Mouse (Mus musculus): ENCODE results near the gene Syf2. TPM values are rescaled to one million over a fixed set of nuclear protein-coding genes. Genes with fewer than 3 reads are reported as not detected.

The Syf2 gene
- total and polyA plus RNA-seq, 2 experiments from 2014 or later, result 45.3 to 69.4 TPM

DNA sequence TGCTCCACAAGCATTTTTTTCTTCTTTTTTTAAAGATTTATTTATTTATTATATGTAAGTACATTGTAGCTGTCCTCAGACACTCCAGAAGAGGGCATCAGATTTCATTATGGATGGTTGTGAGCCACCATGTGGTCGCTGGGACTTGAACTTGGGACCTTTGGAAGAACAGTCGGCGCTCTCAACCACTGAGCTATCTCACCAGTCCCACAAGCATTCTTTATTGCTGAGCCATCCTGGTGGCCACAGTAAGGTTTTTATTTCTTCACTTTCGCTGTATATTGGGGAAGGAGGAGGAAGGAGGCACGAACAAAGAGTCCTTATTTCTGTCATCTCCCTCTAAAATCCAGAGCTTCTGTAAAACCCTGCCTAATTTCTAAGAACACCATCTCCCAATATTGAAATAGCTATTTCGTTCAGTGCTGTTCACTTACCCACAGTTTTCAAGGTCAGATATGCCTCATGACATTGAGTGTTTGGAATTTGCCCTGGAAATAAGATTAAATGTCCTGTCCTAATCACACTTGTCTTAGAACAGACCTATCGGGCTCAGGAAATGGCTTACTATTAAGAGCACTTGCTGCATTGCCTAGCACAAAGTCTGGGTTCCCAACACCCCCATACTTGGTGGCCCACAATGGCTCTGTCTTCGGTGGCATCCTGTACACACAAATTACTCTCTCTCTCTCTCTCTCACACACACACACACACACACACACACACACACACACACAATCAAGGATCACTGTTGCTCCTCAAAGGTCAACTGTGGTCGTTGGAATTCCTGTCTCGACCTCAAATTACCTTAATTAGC, 8.4 kb upstream of the Syf2 start:
- Histone ChIP-seq H3K27me3 (ENCODE audit: insufficient read depth, low read length) (no peaks in the 10 kb centered on the region), H3K27ac (ENCODE audit: low read depth, low read length) (peak overlapping the region; percentile 97), H3K9ac (replicated peaks; ENCODE audit: low read length, poor library complexity, severe bottlenecking) (peak overlapping the region; percentile 61), H3K4me1 (ENCODE audit: insufficient read depth, low read length) (peaks cover 3% of the 10 kb centered on the region; the same call in 1 of the 2 replicates), H3K4me3 (ENCODE audit: low read depth, low read length) (peak overlapping the region; percentile 99), H3K4me2 (ENCODE audit: low read depth, low read length, poor library complexity, severe bottlenecking) (peak overlapping the region; percentile 83), H3K36me3 (ENCODE audit: insufficient read depth, low read length) (peaks cover 10% of the 10 kb centered on the region), H3K9me3 (ENCODE audit: low read length) (no peaks in the 10 kb centered on the region)
- WGBS, result 60% methylated on average over 10 of the region's 10 CpGs
- DNase-seq (ENCODE audit: low spot score) (no peak), ATAC-seq (ENCODE audit: low FRiP score) (no peak)
- TF ChIP-seq CTCF (IDR thresholded peaks at IDR 0.05), result no peak

DNA sequence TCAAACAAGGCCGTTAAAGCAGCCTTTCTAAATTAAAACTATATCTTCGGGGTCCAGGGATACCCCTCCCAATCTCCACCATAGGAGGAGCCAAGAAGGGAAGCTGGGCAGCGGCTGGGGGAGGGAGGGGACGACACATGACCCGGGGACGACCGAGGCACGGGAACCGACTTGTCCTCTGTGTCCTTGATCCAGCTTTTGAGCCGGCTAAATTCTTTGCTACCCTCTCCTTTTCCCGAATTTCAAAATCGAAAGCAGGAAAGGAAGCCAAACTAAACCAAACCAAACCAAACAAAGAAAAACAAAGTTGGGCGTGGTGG, 7.8 kb upstream of the Syf2 start:
- WGBS, result under 1% methylated on average over 13 of the region's 13 CpGs
- Histone ChIP-seq H3K36me3 (ENCODE audit: insufficient read depth, low read length) (peaks cover 15% of the 10 kb centered on the region), H3K27me3 (ENCODE audit: insufficient read depth, low read length) (no peaks in the 10 kb centered on the region), H3K4me2 (ENCODE audit: low read depth, low read length, poor library complexity, severe bottlenecking) (peak overlapping the region; percentile 83), H3K27ac (ENCODE audit: low read depth, low read length) (peak overlapping the region; percentile 97), H3K9ac (replicated peaks; ENCODE audit: low read length, poor library complexity, severe bottlenecking) (peak overlapping the region; percentile 61), H3K9me3 (ENCODE audit: low read length) (no peaks in the 10 kb centered on the region), H3K4me1 (ENCODE audit: insufficient read depth, low read length) (peaks cover 3% of the 10 kb centered on the region; the same call in 1 of the 2 replicates), H3K4me3 (ENCODE audit: low read depth, low read length) (peak overlapping the region; percentile 99)
- no peak; the same call in 1 of the 2 replicates for TF ChIP-seq CTCF (IDR thresholded peaks at IDR 0.05)
- ATAC-seq (ENCODE audit: low FRiP score) (peak; percentile 66; the same call in 1 of the 2 replicates), DNase-seq (ENCODE audit: low spot score) (peak; percentile 61)

DNA sequence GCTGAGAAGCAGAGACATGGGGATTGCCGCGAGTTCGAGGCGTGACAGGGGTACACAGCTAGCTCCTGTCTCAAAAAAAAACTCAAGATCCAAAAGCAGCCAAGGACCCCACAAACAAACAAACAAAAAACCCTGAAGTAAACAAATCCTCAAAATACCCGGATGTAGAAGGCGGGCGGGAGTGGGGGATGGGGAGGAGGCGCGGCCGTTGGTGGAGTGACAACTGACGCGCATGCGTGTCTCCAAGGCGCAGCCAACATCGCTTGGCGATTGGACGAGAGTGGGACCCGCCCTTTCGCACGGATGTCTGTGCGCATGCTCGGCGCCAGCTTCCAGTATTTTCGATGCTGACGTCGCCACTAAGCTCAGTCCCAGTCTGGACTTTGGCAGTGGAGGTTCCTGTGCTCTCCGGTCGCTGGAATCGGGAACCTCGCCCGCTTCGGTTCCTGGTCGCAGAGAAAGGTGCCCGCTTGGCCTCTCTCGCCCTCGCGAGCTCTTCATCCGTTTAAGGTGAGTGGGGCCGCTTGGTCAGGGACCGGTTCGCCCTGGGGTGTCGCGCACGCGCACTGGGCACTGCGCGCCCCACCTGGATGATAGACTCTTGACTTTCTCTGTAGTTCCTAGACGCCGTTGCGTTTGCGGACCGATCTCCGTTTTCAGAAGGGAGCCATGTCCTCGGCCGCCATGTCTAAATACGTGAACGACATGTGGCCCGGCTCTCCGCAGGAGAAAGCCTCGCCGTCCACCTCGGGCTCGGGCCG, 7.3 kb upstream of the Syf2 start, which contains the start of gene Rsrp1:
Gene Rsrp1, plus strand, starts transcription at position 335 of the 761 bp plus-strand sequence.
- peak; percentile 100 for DNase-seq (ENCODE audit: low spot score)
- Histone ChIP-seq H3K4me1 (ENCODE audit: insufficient read depth, low read length) (peaks cover 3% of the 10 kb centered on the region; the same call in 1 of the 2 replicates), H3K9ac (replicated peaks; ENCODE audit: low read length, poor library complexity, severe bottlenecking) (peak within 1 kb of the TSS; percentile 95), H3K27ac (ENCODE audit: low read depth, low read length) (peak within 1 kb of the TSS; percentile 97), H3K4me2 (ENCODE audit: low read depth, low read length, poor library complexity, severe bottlenecking) (peak within 1 kb of the TSS; percentile 83), H3K9me3 (ENCODE audit: low read length) (no peaks in the 10 kb centered on the region), H3K27me3 (ENCODE audit: insufficient read depth, low read length) (no peaks in the 10 kb centered on the region), H3K36me3 (ENCODE audit: insufficient read depth, low read length) (peaks cover 21% of the 10 kb centered on the region), H3K4me3 (ENCODE audit: low read depth, low read length) (peak within 1 kb of the TSS; percentile 99)
- peak; percentile 93 for ATAC-seq (ENCODE audit: low FRiP score)
- 1% methylated on average over 64 of the region's 64 CpGs for WGBS
- TF ChIP-seq CTCF (IDR thresholded peaks at IDR 0.05), result no peak

DNA sequence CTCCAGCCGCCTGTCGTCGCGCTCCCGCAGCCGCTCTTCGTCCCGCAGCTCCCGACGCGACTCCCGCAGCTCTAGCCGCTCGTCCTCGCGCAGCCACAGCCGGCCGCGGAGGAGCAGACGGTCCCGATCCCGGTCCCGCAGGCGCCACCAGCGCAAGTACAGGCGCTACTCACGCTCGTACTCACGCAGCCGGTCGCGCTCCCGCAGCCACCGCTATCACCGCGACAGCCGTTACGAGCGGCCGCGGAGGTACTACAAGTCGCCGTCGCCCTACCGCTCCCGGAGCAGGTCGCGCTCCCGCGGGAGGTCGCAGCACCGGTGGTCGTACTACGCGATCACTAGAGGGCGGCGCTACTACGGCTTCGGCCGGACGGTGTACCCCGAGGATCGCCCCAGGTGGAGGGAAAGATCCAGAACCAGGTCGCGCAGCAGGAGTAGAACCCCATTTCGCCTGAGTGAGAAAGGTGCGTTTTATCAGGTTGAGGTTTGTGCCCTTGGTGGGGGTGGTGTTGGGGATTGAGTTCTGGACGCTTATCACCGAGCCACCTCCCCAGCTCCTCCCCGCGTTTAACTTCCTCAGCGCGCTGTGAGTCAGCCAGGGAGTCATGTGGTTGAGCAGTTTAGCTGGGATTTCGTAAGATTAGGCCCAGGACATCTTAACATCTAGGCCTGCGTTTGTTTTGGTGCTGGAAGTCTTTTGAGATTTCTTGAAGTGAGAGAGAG, 6.5 kb upstream of the Syf2 start:
- Histone ChIP-seq H3K4me2 (ENCODE audit: low read depth, low read length, poor library complexity, severe bottlenecking) (peak overlapping the region; percentile 83), H3K4me1 (ENCODE audit: insufficient read depth, low read length) (peaks cover 3% of the 10 kb centered on the region; the same call in 1 of the 2 replicates), H3K9ac (replicated peaks; ENCODE audit: low read length, poor library complexity, severe bottlenecking) (peak overlapping the region; percentile 95), H3K4me3 (ENCODE audit: low read depth, low read length) (peak overlapping the region; percentile 99), H3K36me3 (ENCODE audit: insufficient read depth, low read length) (peaks cover 23% of the 10 kb centered on the region), H3K27me3 (ENCODE audit: insufficient read depth, low read length) (no peaks in the 10 kb centered on the region), H3K27ac (ENCODE audit: low read depth, low read length) (peak overlapping the region; percentile 97), H3K9me3 (ENCODE audit: low read length) (no peaks in the 10 kb centered on the region)
- DNase-seq (ENCODE audit: low spot score), result peak; percentile 38
- peak; percentile 37 for TF ChIP-seq CTCF (IDR thresholded peaks at IDR 0.05)
- WGBS, result under 1% methylated on average over 75 of the region's 75 CpGs
- ATAC-seq (ENCODE audit: low FRiP score), result peak; percentile 42

DNA sequence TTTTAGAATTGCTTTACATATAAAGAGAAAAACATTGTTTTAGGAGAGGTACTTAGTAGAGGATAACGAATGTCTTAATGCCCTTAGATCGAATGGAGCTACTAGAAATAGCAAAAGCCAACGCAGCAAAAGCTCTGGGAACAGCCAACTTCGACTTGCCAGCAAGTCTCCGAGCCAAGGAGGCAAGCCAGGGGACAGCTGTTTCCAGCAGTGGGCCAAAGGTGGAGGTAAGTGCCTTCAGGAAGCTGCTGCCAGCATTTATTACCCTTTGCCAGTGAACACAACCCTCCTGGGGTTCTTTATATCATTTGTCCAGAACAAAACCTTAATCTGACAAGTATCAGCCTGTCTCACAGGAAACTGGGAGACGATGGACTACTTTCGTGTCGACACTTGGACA, 5.5 kb upstream of the Syf2 start:
- 78% methylated on average over 8 of the region's 8 CpGs for WGBS
- Histone ChIP-seq H3K4me2 (ENCODE audit: low read depth, low read length, poor library complexity, severe bottlenecking) (peak overlapping the region; percentile 83), H3K4me1 (ENCODE audit: insufficient read depth, low read length) (peaks cover 3% of the 10 kb centered on the region; the same call in 1 of the 2 replicates), H3K9me3 (ENCODE audit: low read length) (no peaks in the 10 kb centered on the region), H3K4me3 (ENCODE audit: low read depth, low read length) (peak overlapping the region; percentile 99; the same call in 1 of the 2 replicates), H3K27ac (ENCODE audit: low read depth, low read length) (no peak overlapping the region), H3K36me3 (ENCODE audit: insufficient read depth, low read length) (peaks cover 23% of the 10 kb centered on the region), H3K9ac (replicated peaks; ENCODE audit: low read length, poor library complexity, severe bottlenecking) (no peak overlapping the region), H3K27me3 (ENCODE audit: insufficient read depth, low read length) (no peaks in the 10 kb centered on the region)
- TF ChIP-seq CTCF (IDR thresholded peaks at IDR 0.05), result no peak
- ATAC-seq (ENCODE audit: low FRiP score), result no peak
- DNase-seq (ENCODE audit: low spot score), result no peak

Data from midbrain, postnatal 0 days (tissue).